Mouse (Mus musculus) activated CD4-positive, CD25-positive, alpha-beta regulatory T cell (primary cell): Measurements from ENCODE around the gene Bbs9. TPM values are rescaled to one million over a fixed set of nuclear protein-coding genes. Genes with fewer than 3 reads are reported as not detected.

ENCODE experiments used
- polyA plus RNA-seq, 2 experiments: library from polyadenylated mRNA; unstranded; fragments of 100-300 nt; shearing (Covaris generic); gene quantifications; one replicate each; pipeline ENCODE4 v1.2.1; 2017

The Bbs9 gene
- polyA plus RNA-seq, result 10 to 100 TPM; 12.5 to 14.9 TPM

DNA sequence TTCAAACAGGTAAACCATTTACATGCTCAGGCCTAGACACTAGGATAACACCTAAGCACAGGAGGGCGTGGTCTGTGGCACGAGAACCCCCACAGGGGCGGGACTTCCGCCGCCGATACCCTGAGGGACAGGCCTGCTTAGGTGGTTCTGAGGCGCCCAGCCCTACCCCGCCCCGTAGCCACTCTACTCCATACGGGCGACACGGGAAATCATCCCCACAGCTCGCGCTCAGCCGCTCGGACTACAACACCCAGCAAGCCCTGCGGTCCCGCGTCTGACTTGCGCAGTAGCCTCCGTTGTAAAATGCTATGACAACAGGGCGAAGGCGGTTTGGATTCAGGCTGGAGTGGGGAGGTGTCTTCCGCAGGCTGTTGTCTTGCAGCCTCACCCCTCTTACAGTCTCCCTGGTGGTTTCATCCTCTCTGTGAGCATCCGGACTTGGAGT is at the start of gene Bbs9:
Bbs9 (plus strand) TSS at position 292 of the 445 bp plus-strand sequence.

DNA sequence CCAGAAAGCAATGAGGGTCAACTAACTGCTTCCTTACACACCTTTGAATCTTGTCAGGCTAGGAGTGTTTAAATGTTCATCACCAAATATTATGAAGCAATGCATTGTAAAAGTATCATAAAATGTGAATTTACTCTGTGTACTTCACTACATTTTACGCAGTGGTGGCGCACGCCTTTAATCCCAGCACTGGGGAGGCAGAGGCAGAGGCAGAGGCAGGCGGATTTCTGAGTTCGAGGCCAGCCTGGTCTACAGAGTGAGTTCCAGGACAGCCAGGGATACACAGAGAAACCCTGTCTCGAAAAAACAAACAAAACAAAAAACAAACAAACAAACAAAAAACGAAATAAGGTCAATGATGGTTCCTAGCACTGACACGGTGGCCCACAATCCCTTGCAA is 21.5 kb upstream of the Bbs9 start, which contains the start of gene Gm17545:
Gm17545 (plus strand) TSS at position 301 of the 400 bp plus-strand sequence.

GRCm38 (mm10) chr9:22469643-22470042 is 5.9 kb upstream of the Bbs9 start, which contains the start of gene Rp9:
TSS of gene Rp9 (minus strand) at chr9:22469743.

Other genes starting within 250 kb of the Bbs9 start
- gene Zfp599, start 215.8 kb upstream of the Bbs9 start, polyA plus RNA-seq, result 1 to 10 TPM; 2.9 to 4.1 TPM
- gene Zfp810, start 168.1 kb upstream of the Bbs9 start, polyA plus RNA-seq, result 10 to 100 TPM; 12.4 to 27.2 TPM
- 1 to 10 TPM; 2.0 to 3.5 TPM for gene Anln, start 86.5 kb upstream of the Bbs9 start, polyA plus RNA-seq
- gene 9530077C05Rik, start 64.2 kb upstream of the Bbs9 start, polyA plus RNA-seq, result 1 to 10 TPM in 1 of 2 experiments, under 1 TPM in 1; 0.68 to 1.3 TPM
- not detected for gene Gm17545, start 21.4 kb upstream of the Bbs9 start, polyA plus RNA-seq
- gene Rp9, start 6.0 kb upstream of the Bbs9 start, polyA plus RNA-seq, result 100 to 1,000 TPM in 1 of 2 experiments, 10 to 100 TPM in 1; 92.5 to 152 TPM